Mouse (Mus musculus) mature B cell (primary cell): Measurements from ENCODE around the gene Pbx2.
"Not testable (repeated sequence)": the region's sequence is repeated elsewhere in the genome, so short reads cannot be mapped to it uniquely, and the experiment has no call there.

Experiments used
- in situ Hi-C: fragments of 300-500 bp; cut with MboI; formaldehyde crosslinking; loops from 2 replicates; pipeline ENCODE4 v1.14.3; 2019

Pbx2 gene

GRCm38 (mm10) chr17:34591029-34591993 lies at the start of gene Pbx2:
Gene Pbx2 (plus strand): TSS chr17:34591266.
- in situ Hi-C loops: loop anchor here (25.0 kb wide), 1 partner anchor 404 kb away; the partner anchor contains the start of genes Psmb8, Psmb9 and Tap1

- in situ Hi-C loops: not testable (repeated sequence)
These were observed 47.5 kb upstream of the Pbx2 start for GRCm38 (mm10) chr17:34543567-34543966.

- in situ Hi-C loops: no loop called here
These were observed 44.3 kb upstream of the Pbx2 start for GRCm38 (mm10) chr17:34546797-34547196.

GRCm38 (mm10) chr17:34547601-34548000 lies 43.5 kb upstream of the Pbx2 start:
- in situ Hi-C loops: no loop called here

- in situ Hi-C loops: no loop called here
These were observed 41.9 kb upstream of the Pbx2 start for GRCm38 (mm10) chr17:34549156-34549555.

- in situ Hi-C loops: no loop called here
These were observed 41.2 kb upstream of the Pbx2 start for GRCm38 (mm10) chr17:34549843-34550242.

GRCm38 (mm10) chr17:34555483-34555882 lies 35.6 kb upstream of the Pbx2 start:
- in situ Hi-C loops: no loop called here

GRCm38 (mm10) chr17:34556406-34556805 lies 34.7 kb upstream of the Pbx2 start:
- in situ Hi-C loops: no loop called here

GRCm38 (mm10) chr17:34557411-34557810 lies 33.7 kb upstream of the Pbx2 start:
- in situ Hi-C loops: no loop called here

- in situ Hi-C loops: no loop called here
These were observed 31.9 kb upstream of the Pbx2 start for GRCm38 (mm10) chr17:34559116-34559515.

GRCm38 (mm10) chr17:34559895-34560294 lies 31.2 kb upstream of the Pbx2 start:
- in situ Hi-C loops: no loop called here

- in situ Hi-C loops: no loop called here
These were observed 30.6 kb upstream of the Pbx2 start for GRCm38 (mm10) chr17:34560438-34560837.

- in situ Hi-C loops: no loop called here
These were observed 29.9 kb upstream of the Pbx2 start for GRCm38 (mm10) chr17:34561200-34561599.

GRCm38 (mm10) chr17:34562595-34562994 lies 28.5 kb upstream of the Pbx2 start:
- in situ Hi-C loops: no loop called here

- in situ Hi-C loops: no loop called here
These were observed 27.7 kb upstream of the Pbx2 start for GRCm38 (mm10) chr17:34563354-34563753.

- in situ Hi-C loops: no loop called here
These were observed 27.1 kb upstream of the Pbx2 start, which contains the start of gene Notch4 for GRCm38 (mm10) chr17:34564003-34564421. Gene Notch4 (plus strand): TSS chr17:34564268.

GRCm38 (mm10) chr17:34564796-34565195 lies 26.3 kb upstream of the Pbx2 start:
- in situ Hi-C loops: loop anchor here (5.0 kb wide), 1 partner anchor 53 kb away; the partner anchor contains the start of gene Egfl8

- in situ Hi-C loops: loop anchor here (5.0 kb wide), 1 partner anchor 50 kb away; the partner anchor contains the start of gene Egfl8
These were observed 23.8 kb upstream of the Pbx2 start for GRCm38 (mm10) chr17:34567311-34567710.

- in situ Hi-C loops: loop anchor here (5.0 kb wide), 1 partner anchor 49 kb away; the partner anchor contains the start of gene Egfl8
These were observed 22.6 kb upstream of the Pbx2 start for GRCm38 (mm10) chr17:34568421-34568820.

GRCm38 (mm10) chr17:34569919-34570318 lies 21.1 kb upstream of the Pbx2 start:
- in situ Hi-C loops: loop anchor here (5.0 kb wide), 1 partner anchor 47 kb away; the partner anchor contains the start of gene Egfl8

- in situ Hi-C loops: no loop called here
These were observed 19.2 kb upstream of the Pbx2 start for GRCm38 (mm10) chr17:34571875-34572274.

GRCm38 (mm10) chr17:34572361-34572760 lies 18.7 kb upstream of the Pbx2 start:
- in situ Hi-C loops: no loop called here

GRCm38 (mm10) chr17:34576577-34576976 lies 14.5 kb upstream of the Pbx2 start:
- in situ Hi-C loops: loop anchor here (25.0 kb wide), 1 partner anchor 389 kb away; the partner anchor contains the start of genes Psmb8, Psmb9 and Tap1
